Mouse (Mus musculus) right cerebral cortex, postnatal 4 days (tissue): ENCODE measurements at regions not wholly inside any gene's neighbourhood (a gene's known extent, or its start where the extent isn't known, plus 50 kb on each side); places are given as distances from the start of the nearest gene placed in this dataset.

Experiments
- DNase-seq: peaks from one replicate; pipeline ENCODE4 v3.0.0-alpha.2; 2022

DNA sequence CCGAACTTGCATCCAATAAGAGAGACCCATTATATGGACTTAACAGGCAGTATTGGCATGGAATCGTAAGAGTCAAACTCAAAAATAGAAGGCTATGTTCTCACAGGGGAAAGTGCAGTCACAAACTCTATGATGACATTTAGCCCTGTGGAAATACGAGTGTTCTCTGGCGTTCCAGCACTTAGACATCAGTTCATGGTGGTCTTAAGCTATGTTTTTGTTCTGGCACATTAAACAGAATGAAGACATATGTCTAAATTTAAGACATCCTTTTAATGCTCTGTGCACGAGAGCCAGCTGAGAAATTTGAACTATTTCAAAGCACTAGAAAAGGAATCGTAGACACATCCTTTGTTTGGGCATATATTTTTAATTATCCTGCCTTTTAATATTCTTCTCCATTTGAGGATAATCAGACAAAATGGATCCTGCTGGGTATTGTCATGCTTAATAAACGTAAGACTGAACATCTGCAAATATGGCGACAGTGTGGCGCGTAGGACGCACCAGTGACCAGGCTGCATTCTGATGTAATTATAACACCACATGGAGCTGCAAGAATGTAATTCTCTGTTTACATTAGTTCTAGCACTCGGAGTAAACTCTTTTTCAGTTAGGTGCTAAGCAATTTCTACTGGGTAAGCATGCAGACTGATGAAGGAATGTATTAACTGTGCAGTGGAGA, 114.3 kb downstream of the Dkk1 start:
- no peak for DNase-seq

DNA sequence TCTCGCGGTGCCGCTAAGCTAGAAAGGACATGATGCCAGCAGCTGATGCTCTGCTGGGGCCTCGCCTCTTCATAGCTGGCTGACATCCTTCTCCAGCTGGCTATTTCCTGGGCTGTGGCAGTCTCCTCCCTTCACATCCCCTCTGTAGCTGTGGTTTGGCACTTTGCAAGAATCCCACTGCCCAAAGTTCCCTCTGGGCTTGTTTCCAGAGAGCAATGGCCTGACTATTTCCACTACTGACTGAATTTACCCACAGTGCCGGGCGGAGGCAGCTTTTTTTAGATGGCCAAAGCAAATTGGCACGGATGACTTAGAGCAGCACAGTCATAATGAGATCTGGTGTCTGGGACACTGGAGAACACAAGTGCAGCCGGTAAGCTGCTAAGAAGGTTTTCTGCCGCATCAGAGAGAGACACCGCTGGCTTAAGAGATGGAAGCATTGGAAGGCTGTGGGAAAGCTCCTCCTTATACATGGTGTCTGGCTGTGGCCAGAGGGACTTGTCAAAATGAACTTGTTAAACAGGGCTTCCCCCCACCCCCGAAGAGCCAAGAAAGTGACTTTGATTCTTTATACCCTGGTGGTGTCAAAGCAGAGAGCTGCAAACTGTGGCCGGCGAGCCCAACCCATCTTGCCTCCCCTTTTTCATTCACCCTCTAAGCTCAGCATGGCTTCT, 98.5 kb downstream of the Dkk1 start:
- peak; percentile 11 for DNase-seq

DNA sequence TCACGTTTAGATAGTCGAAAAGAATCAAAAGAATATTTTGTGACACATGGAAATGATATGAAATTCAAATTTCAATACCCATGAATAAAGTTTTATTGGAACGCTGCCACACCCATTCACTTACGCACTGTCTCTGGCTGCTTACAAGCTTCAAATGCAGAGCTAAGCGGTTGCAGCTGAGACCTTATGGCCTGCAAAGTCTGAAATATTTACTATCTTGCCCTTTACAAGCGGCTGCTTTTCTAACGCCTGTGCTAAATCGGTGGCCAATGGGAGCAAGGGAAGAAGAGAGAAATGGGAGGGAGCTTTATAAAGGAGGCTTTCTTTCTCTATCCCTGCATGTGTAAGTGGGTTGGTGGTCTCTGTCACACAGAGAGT, 97.9 kb downstream of the Dkk1 start:
- DNase-seq = no peak

DNA sequence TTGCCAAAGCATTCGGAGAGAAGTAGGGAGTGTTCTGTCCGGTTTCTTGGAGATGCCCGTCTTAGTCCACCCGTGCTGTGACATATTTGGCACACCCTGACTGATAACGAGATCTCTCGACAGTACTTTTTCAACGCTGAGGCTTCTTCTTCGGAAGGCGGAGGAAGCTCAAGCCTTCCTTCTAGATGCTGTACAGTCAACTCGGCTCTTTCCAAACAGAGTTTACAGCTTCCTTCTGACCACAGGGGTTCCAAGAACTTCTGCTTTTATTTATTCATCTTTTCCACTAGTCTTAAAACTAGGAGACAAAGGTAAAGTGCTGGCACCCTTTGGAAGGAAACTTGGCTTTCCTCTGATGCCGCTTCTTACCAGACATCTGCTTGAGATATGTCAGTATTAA, 96.8 kb downstream of the Dkk1 start:
- no peak for DNase-seq

DNA sequence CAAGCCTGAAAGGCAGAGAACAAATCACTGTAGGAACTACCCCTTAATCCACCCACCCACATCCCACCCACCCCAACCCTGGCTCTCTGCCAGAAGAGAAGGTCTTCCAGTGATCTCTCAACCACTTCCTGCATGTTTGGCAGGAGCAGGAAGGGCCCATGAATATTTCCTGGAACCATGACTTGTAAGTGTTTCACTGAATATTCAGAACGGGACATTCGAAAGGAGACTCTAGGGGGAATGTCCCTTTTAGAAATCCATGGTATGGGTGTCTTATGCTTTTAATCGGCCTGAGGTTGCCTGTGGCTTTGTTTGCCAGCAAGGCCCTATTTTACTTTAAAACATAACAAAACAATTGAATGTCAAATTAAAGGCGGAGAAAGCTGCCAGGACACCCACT, 66.0 kb downstream of the Dkk1 start:
- DNase-seq = no peak

DNA sequence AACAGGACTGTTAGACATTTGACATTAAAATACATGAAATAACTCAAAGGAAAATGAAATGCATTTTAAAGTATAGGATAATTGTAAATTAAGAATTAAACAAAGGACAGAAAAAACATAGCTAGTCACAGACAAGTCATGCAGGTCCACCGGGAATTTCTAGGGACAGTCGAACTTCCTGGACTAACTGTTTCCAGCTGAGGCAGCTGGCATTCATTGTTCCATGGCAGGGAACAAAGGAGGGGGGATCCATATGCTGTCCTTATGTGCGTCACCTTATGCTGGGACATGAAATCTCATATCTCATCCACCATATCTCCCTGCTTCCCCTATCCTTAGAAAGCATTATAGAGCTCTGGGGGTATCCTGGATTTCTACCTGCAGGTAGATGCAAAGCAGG, 59.7 kb downstream of the Dkk1 start:
- DNase-seq = no peak

DNA sequence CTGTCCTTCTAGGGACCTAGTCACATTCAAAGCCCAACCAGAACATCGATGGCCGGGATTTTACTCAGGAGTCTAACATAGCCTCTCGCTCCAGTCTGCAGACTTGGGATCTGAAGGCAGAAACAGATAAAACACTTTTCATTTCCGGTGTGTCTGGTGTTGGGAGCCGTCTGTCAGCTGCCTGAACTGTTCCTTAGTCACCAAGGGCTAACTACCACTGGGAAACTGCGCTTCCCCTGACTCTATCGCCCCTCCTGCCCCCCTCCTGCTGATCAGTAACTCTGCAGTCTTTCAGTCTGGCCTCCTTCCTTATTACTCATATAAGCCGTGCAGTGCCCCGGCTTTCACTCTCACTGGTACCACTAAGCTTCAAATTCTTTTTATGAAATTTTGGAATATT, 58.5 kb downstream of the Dkk1 start:
- no peak for DNase-seq
